Mouse (Mus musculus) urinary bladder, postnatal 10 days (tissue): ENCODE results near the gene Dph6.

Source experiments
- DNase-seq: peaks from one replicate; pipeline ENCODE4 v3.0.0; 2022; ENCODE audit warnings: low spot score

Dph6 gene

GRCm38 (mm10) chr2:114540416-114540815, 114.3 kb downstream of the Dph6 start:
- no peak for DNase-seq

GRCm38 (mm10) chr2:114536032-114536431, 118.7 kb downstream of the Dph6 start:
- DNase-seq, result no peak

- no peak for DNase-seq
Observed at GRCm38 (mm10) chr2:114531010-114531756, 123.6 kb downstream of the Dph6 start.

GRCm38 (mm10) chr2:114520414-114520813, 134.3 kb downstream of the Dph6 start:
- DNase-seq, result no peak

- DNase-seq, result no peak
Observed at GRCm38 (mm10) chr2:114519907-114520306, 134.9 kb downstream of the Dph6 start.

- no peak for DNase-seq
Observed at GRCm38 (mm10) chr2:114492398-114492797, 162.4 kb downstream of the Dph6 start.

- no peak for DNase-seq
Observed at GRCm38 (mm10) chr2:114491907-114492306, 162.9 kb downstream of the Dph6 start.

- DNase-seq, result no peak
Observed at GRCm38 (mm10) chr2:114486980-114487379, 167.8 kb downstream of the Dph6 start.
